Mouse (Mus musculus) hindbrain, embryonic 11.5 days (tissue): ENCODE data around the gene Ripor3. TPM values are rescaled to one million over a fixed set of nuclear protein-coding genes. Genes with fewer than 3 reads are reported as not detected.

Source experiments
- ATAC-seq: fragments of 200-750 bp; cut with Nextera tagmentation; 2 replicates; pipeline ENCODE4 v1.8.0; 2017; ENCODE audit warnings: mild to moderate bottlenecking, moderate TSS enrichment, moderate library complexity; ENCODE audit not compliant: low FRiP score
- DNase-seq: peaks from one replicate; pipeline ENCODE4 v3.0.0-alpha.2; 2015; ENCODE audit warnings: low spot score
- H3K27ac ChIP-seq: fragments of 300-500 bp; sonication (generic); 2 replicates; pipeline ENCODE4 v1.5.1; 2014; ENCODE audit warnings: mild to moderate bottlenecking, low read depth, low read length
- H3K27me3 ChIP-seq: fragments of 300-500 bp; sonication (generic); 2 replicates; pipeline ENCODE4 v1.6.1; 2014; ENCODE audit warnings: mild to moderate bottlenecking, low read length, moderate library complexity, mixed read lengths; ENCODE audit not compliant: control insufficient read depth, insufficient read depth
- H3K36me3 ChIP-seq: fragments of 300-500 bp; sonication (generic); 2 replicates; pipeline ENCODE4 v1.6.1; 2014; ENCODE audit warnings: mild to moderate bottlenecking, low read length, moderate library complexity, mixed read lengths; ENCODE audit not compliant: control insufficient read depth, insufficient read depth
- H3K4me1 ChIP-seq: fragments of 300-500 bp; sonication (generic); replicated peaks from 2 replicates; pipeline ENCODE4 v1.6.1; 2014; ENCODE audit warnings: low read length, mixed read lengths; ENCODE audit not compliant: control insufficient read depth, insufficient read depth
- H3K4me2 ChIP-seq: fragments of 300-500 bp; sonication (generic); replicated peaks from 2 replicates; pipeline ENCODE4 v1.6.1; 2014; ENCODE audit warnings: mild to moderate bottlenecking, low read depth, low read length
- H3K4me3 ChIP-seq: fragments of 300-500 bp; sonication (generic); 2 replicates; pipeline ENCODE4 v1.5.1; 2014; ENCODE audit warnings: low read depth, low read length
- H3K9ac ChIP-seq: fragments of 300-500 bp; sonication (generic); 2 replicates; pipeline ENCODE4 v1.6.1; 2014; ENCODE audit warnings: low read depth, low read length
- H3K9me3 ChIP-seq: fragments of 300-500 bp; sonication (generic); 2 replicates; pipeline ENCODE4 v1.6.1; 2016; ENCODE audit warnings: low read length; ENCODE audit not compliant: control insufficient read depth
- WGBS: fragments of 180-500 bp; shearing (Covaris S2); extraction: QIAGEN DNeasy Blood & Tissue Kit; methylation state at CpG from one replicate; pipeline ENCODE4 v1.1.7; 2014; 5-methylcytosine and 5-hydroxymethylcytosine counted together
- polyA plus RNA-seq: library from polyadenylated mRNA; unstranded; fragments of >200 nt; fragmentation: Nextera tagmentation; extraction: Ambion mirVana; gene quantifications from 2 replicates; pipeline ENCODE4 v1.2.1, GENCODE M21; 2014

Ripor3 gene
- polyA plus RNA-seq, 1 experiment from 2014 or later: 0.69 TPM

- DNase-seq (no peak), ATAC-seq (no peak)
- Histone ChIP-seq H3K36me3 (no peaks in the 10 kb centered on the region), H3K27me3 (no peaks in the 10 kb centered on the region), H3K4me2 (no peak overlapping the region), H3K27ac (no peak overlapping the region), H3K9ac (no peak overlapping the region), H3K4me3 (no peak overlapping the region), H3K9me3 (no peaks in the 10 kb centered on the region), H3K4me1 (no peaks in the 10 kb centered on the region)
- 75% methylated on average over 3 of the region's 3 CpGs for WGBS
Observed at GRCm38 (mm10) chr2:168023763-168024402, 13.5 kb upstream of the Ripor3 start.

- ATAC-seq (no peak), DNase-seq (no peak)
- no peak overlapping the region for H3K27ac ChIP-seq
- WGBS: 93% methylated on average over 9 of the region's 9 CpGs
- no peaks in the 10 kb centered on the region for H3K36me3 ChIP-seq
- no peak overlapping the region for H3K4me2 ChIP-seq
- no peak overlapping the region for H3K4me3 ChIP-seq
- no peaks in the 10 kb centered on the region for H3K4me1 ChIP-seq
- no peak overlapping the region for H3K9ac ChIP-seq
- H3K9me3 ChIP-seq: no peaks in the 10 kb centered on the region
- no peaks in the 10 kb centered on the region for H3K27me3 ChIP-seq
Observed at GRCm38 (mm10) chr2:168019201-168019715, 8.8 kb upstream of the Ripor3 start.

GRCm38 (mm10) chr2:168016951-168017391, 6.6 kb upstream of the Ripor3 start:
- Histone ChIP-seq H3K9ac (no peak overlapping the region), H3K9me3 (no peaks in the 10 kb centered on the region), H3K4me2 (no peak overlapping the region), H3K36me3 (no peaks in the 10 kb centered on the region), H3K4me1 (no peaks in the 10 kb centered on the region), H3K4me3 (no peak overlapping the region), H3K27ac (no peak overlapping the region), H3K27me3 (no peaks in the 10 kb centered on the region)
- peak; percentile 84 for DNase-seq
- no peak for ATAC-seq
- WGBS: 26% methylated on average over 5 of the region's 5 CpGs

- H3K4me2 ChIP-seq: no peak overlapping the region
- H3K9ac ChIP-seq: no peak overlapping the region
- no peaks in the 10 kb centered on the region for H3K36me3 ChIP-seq
- no peak overlapping the region for H3K4me3 ChIP-seq
- DNase-seq: peak; percentile 45
- 43% methylated on average over 9 of the region's 11 CpGs for WGBS
- 0 out of 2 replicates have a peak, but pooled peaks cover 2% of the 10 kb centered on the region for H3K4me1 ChIP-seq
- H3K9me3 ChIP-seq: no peaks in the 10 kb centered on the region
- H3K27ac ChIP-seq: no peak overlapping the region
- H3K27me3 ChIP-seq: no peaks in the 10 kb centered on the region
- ATAC-seq: no peak
Observed at GRCm38 (mm10) chr2:168010893-168011292, 475 bp upstream of the Ripor3 start.

- DNase-seq (no peak), ATAC-seq (no peak)
- Histone ChIP-seq H3K9me3 (no peaks in the 10 kb centered on the region), H3K4me3 (no peak overlapping the region), H3K4me1 (0 out of 2 replicates have a peak, but pooled peaks cover 2% of the 10 kb centered on the region), H3K4me2 (no peak overlapping the region), H3K27me3 (no peaks in the 10 kb centered on the region), H3K36me3 (no peaks in the 10 kb centered on the region), H3K27ac (no peak overlapping the region), H3K9ac (no peak overlapping the region)
- WGBS: 43% methylated on average over 3 of the region's 3 CpGs
Observed at GRCm38 (mm10) chr2:168008132-168008531, 2.3 kb downstream of the Ripor3 start.

- 87% methylated on average over 6 of the region's 6 CpGs for WGBS
- no peak overlapping the region for H3K9ac ChIP-seq
- no peak overlapping the region for H3K4me3 ChIP-seq
- H3K4me1 ChIP-seq: 0 out of 2 replicates have a peak, but pooled peaks cover 2% of the 10 kb centered on the region
- H3K9me3 ChIP-seq: no peaks in the 10 kb centered on the region
- H3K27ac ChIP-seq: no peak overlapping the region
- no peaks in the 10 kb centered on the region for H3K36me3 ChIP-seq
- no peak for ATAC-seq
- H3K27me3 ChIP-seq: no peaks in the 10 kb centered on the region
- no peak for DNase-seq
- H3K4me2 ChIP-seq: no peak overlapping the region
Observed at GRCm38 (mm10) chr2:168006489-168006888, 3.9 kb downstream of the Ripor3 start.

GRCm38 (mm10) chr2:168005616-168006015, 4.8 kb downstream of the Ripor3 start:
- no peak overlapping the region for H3K4me2 ChIP-seq
- 0 out of 2 replicates have a peak, but pooled peaks cover 2% of the 10 kb centered on the region for H3K4me1 ChIP-seq
- WGBS: 47% methylated on average over 3 of the region's 3 CpGs
- no peak overlapping the region for H3K9ac ChIP-seq
- H3K27ac ChIP-seq: no peak overlapping the region
- no peak overlapping the region for H3K4me3 ChIP-seq
- H3K27me3 ChIP-seq: no peaks in the 10 kb centered on the region
- no peaks in the 10 kb centered on the region for H3K36me3 ChIP-seq
- no peak for ATAC-seq
- no peak for DNase-seq
- no peaks in the 10 kb centered on the region for H3K9me3 ChIP-seq

- DNase-seq (no peak), ATAC-seq (no peak)
- WGBS: 76% methylated on average over 3 of the region's 3 CpGs
- Histone ChIP-seq H3K4me1 (0 out of 2 replicates have a peak, but pooled peaks cover 2% of the 10 kb centered on the region), H3K27ac (no peak overlapping the region), H3K4me3 (no peak overlapping the region), H3K9ac (no peak overlapping the region), H3K9me3 (no peaks in the 10 kb centered on the region), H3K4me2 (no peak overlapping the region), H3K27me3 (no peaks in the 10 kb centered on the region), H3K36me3 (no peaks in the 10 kb centered on the region)
Observed at GRCm38 (mm10) chr2:168005005-168005404, 5.4 kb downstream of the Ripor3 start.

GRCm38 (mm10) chr2:168004369-168004768, 6.0 kb downstream of the Ripor3 start:
- DNase-seq: no peak
- H3K4me3 ChIP-seq: no peak overlapping the region
- H3K27ac ChIP-seq: no peak overlapping the region
- ATAC-seq: no peak
- no peaks in the 10 kb centered on the region for H3K9me3 ChIP-seq
- no peaks in the 10 kb centered on the region for H3K36me3 ChIP-seq
- 0 out of 2 replicates have a peak, but pooled peaks cover 2% of the 10 kb centered on the region for H3K4me1 ChIP-seq
- 55% methylated on average over 2 of the region's 2 CpGs for WGBS
- no peak overlapping the region for H3K4me2 ChIP-seq
- H3K9ac ChIP-seq: no peak overlapping the region
- no peaks in the 10 kb centered on the region for H3K27me3 ChIP-seq
